Mouse (Mus musculus) testis, adult 2 months (tissue): ENCODE measurements around the gene Cdc42se2. TPM values are rescaled to one million over a fixed set of nuclear protein-coding genes. Genes with fewer than 3 reads are reported as not detected.

Source experiments
- H3K27ac ChIP-seq: fragments of 200-500 bp; 2 replicates; pipeline ENCODE4 v1.5.1; 2012; ENCODE audit warnings: low read depth, low read length; ENCODE audit not compliant: control insufficient read depth, insufficient read depth
- H3K27me3 ChIP-seq: fragments of 200-500 bp; 2 replicates; pipeline ENCODE4 v1.6.1; 2012; ENCODE audit warnings: mild to moderate bottlenecking, low read length, moderate library complexity; ENCODE audit not compliant: control insufficient read depth, insufficient read depth
- H3K36me3 ChIP-seq: fragments of 200-500 bp; 2 replicates; pipeline ENCODE4 v1.6.1; 2012; ENCODE audit warnings: mild to moderate bottlenecking, low read length; ENCODE audit not compliant: control insufficient read depth, insufficient read depth
- H3K4me1 ChIP-seq: fragments of 200-500 bp; 2 replicates; pipeline ENCODE4 v1.6.1; 2012; ENCODE audit warnings: low read length; ENCODE audit not compliant: control insufficient read depth, insufficient read depth
- H3K4me3 ChIP-seq: fragments of 200-500 bp; 2 replicates; pipeline ENCODE4 v1.5.1; 2012; ENCODE audit warnings: low read depth, mild to moderate bottlenecking, low read length, moderate library complexity, mixed read lengths; ENCODE audit not compliant: control insufficient read depth
- CTCF ChIP-seq: fragments of 200-500 bp; IDR thresholded peaks from 2 replicates; pipeline ENCODE4 v1.5.1; 2012; ENCODE audit warnings: low read depth, mild to moderate bottlenecking, inconsistent platforms, low read length, moderate library complexity; ENCODE audit not compliant: control insufficient read depth, insufficient read depth, insufficient replicate concordance
- POLR2A ChIP-seq: fragments of 200-500 bp; IDR thresholded peaks from 2 replicates; pipeline ENCODE4 v1.6.1; 2012; ENCODE audit warnings: low read depth, mild to moderate bottlenecking, inconsistent platforms, low read length, moderate library complexity; ENCODE audit not compliant: control insufficient read depth
- polyA plus RNA-seq: library from polyadenylated mRNA; depleted of rRNA; stranded (reverse); fragments of >200 nt; gene quantifications from 2 replicates; pipeline ENCODE4 v1.2.3, GENCODE M21; 2012

The Cdc42se2 gene
- polyA plus RNA-seq, 1 experiment, result 27.6 TPM

DNA sequence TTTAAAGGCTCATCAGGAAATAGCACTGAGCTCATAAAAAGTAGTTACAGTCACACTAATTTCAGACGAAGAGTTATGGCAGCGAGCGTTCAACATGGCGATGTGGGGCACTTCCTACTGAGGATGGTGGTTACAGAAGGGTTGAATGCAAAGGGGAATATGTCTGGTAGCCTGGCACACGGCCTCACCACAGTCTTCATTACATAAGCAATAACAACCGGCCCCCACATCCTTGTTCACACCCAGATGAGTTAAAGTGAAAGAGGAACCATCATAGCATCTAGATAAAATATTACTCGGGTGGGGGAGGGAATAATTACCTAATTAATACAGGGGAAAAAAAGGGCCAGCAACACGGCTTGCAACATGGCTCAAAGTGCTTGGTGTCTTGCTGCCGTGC lies 20.2 kb upstream of the Cdc42se2 start:
- H3K27me3 ChIP-seq, result no peaks in the 10 kb centered on the region
- peaks cover 6% of the 10 kb centered on the region for H3K4me1 ChIP-seq
- no peak overlapping the region for H3K27ac ChIP-seq
- no peaks in the 10 kb centered on the region for H3K36me3 ChIP-seq
- no peak overlapping the region for H3K4me3 ChIP-seq
- TF ChIP-seq CTCF, result no peak
- no peak for TF ChIP-seq POLR2A

DNA sequence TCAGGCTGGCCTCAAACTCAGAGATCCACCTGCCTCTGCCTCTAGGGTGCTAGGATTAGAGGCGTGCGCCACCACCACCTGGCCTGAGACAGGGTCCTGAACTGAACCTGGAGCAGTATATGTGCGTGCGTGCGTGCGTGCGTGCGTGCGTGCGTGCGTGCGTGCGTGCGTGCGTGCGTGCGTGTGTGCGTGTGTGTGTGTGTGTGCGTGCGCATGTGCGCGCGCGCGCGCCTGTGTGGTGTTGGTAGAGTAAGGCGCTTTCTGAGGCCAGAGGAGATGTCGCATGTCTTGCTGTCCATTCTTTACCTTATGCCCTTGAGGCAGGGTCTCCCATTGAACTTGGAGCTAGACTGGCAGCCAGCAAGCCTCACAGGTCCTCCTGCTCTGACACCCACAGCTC lies 19.4 kb upstream of the Cdc42se2 start:
- Histone ChIP-seq H3K27ac (peak overlapping the region; percentile 69), H3K36me3 (no peaks in the 10 kb centered on the region), H3K27me3 (no peaks in the 10 kb centered on the region), H3K4me3 (peak overlapping the region; percentile 70), H3K4me1 (peaks cover 6% of the 10 kb centered on the region)
- TF ChIP-seq POLR2A, result peak; percentile 56; the same call in 1 of the 2 replicates
- no peak for TF ChIP-seq CTCF

DNA sequence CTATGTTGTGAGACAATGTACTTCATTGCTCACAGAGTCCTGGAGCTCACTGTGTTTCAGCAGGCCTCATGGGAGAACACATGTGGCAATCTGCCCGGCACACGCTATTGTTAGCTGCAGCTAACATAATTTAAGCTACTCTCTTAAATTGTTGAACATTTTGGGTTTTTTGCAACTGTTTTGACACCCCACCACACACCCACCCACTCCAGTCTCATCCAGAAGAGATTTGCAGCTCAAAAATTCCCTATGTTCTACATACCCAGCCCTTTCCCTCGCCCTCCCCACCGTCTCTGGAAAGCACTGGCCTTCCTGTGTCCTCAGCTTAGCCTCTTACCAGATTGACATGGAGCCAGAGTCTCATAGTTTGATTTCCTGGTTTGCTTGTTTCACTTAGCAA lies 17.7 kb upstream of the Cdc42se2 start:
- no peak for TF ChIP-seq POLR2A
- no peak for TF ChIP-seq CTCF

DNA sequence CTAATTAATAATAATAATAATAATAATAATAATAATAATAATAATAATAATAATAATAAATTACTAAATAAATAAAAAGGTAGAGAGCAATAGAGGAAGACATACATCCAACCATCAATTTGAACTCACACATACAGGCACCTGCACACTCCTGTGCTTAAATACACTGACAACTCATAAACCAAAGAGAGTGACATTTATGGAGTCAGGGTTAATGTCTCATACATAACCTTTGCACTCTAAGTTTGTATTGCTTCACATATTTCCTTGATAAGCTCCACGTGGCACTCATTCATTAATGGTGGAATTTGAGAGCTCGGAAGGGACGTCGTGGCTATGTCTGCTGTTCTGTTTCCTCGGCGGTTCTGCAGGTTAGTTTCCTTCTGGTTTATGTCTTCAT lies 15.1 kb upstream of the Cdc42se2 start:
- Histone ChIP-seq H3K4me3 (no peak overlapping the region), H3K27me3 (no peaks in the 10 kb centered on the region), H3K27ac (no peak overlapping the region), H3K36me3 (no peaks in the 10 kb centered on the region), H3K4me1 (peaks cover 6% of the 10 kb centered on the region)
- no peak for TF ChIP-seq POLR2A
- no peak for TF ChIP-seq CTCF

More for the DNA sequence above, 17.7 kb upstream of the Cdc42se2 start:
- H3K4me1 ChIP-seq, result peaks cover 6% of the 10 kb centered on the region
- no peaks in the 10 kb centered on the region for H3K36me3 ChIP-seq
- H3K27me3 ChIP-seq, result no peaks in the 10 kb centered on the region
- H3K4me3 ChIP-seq, result no peak overlapping the region
- H3K27ac ChIP-seq, result 0 out of 2 replicates have a peak overlapping the region, but pooled peaks have one; percentile 13

DNA sequence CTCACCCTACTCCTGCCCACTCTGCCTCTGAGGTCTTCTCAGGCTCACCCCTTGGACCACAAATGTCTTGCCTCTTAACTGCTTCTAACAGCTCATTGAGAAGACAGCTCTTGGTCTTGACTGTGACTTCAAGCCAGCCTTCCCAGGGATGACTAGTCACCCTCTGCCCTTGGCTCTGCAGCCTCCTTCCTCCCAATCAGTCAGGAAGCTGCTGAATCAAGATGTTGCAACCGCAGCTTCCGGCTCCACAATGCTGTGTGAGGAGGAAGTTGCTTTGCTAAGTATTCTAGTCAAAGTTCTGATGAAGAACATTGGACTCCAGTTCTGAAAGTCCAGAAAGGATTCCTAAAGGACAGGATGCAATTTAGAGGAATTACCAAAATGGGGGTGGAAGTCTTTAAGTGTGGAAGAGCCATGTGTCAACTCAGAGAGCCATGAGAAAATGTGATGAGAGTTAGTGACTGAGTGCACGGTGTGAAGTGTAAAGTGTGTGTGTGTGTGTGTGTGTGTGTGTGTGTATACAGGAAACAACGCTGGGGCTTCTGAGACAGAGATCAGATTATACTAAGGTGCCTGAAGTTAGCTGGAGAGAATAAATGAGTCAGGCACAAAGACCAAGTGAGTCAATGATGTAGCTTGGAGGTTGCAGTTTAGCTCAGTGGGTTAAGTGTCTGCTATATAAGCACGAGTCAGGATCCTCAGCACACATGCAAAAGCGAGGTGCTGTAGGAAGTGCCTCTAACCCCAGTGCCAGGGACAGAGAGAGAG lies 14.5 kb upstream of the Cdc42se2 start:
- Histone ChIP-seq H3K4me1 (peaks cover 3% of the 10 kb centered on the region), H3K36me3 (no peaks in the 10 kb centered on the region), H3K27me3 (no peaks in the 10 kb centered on the region), H3K4me3 (no peak overlapping the region), H3K27ac (no peak overlapping the region)
- no peak for TF ChIP-seq POLR2A
- TF ChIP-seq CTCF, result no peak

DNA sequence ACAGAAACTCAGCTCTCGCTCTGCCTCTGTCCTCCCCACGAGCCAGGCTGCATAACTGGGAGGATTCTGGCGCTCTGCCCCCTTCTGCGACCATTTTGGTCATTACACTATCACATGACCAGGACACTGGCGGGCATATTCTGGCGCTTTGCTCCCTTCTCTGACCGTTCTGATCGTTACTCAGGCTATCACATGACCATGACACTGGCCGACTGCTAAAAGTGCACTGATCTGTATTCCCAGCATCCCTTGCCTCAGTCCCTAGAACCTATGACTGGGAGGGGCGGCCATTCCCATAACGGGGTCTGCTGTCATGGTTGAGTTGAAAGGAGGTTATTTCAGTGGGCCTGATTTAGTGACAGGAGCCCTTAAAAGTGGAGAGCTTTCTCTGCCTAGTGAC lies 9.1 kb upstream of the Cdc42se2 start:
- Histone ChIP-seq H3K27me3 (no peaks in the 10 kb centered on the region), H3K4me3 (peak overlapping the region; percentile 17)
- TF ChIP-seq CTCF, result no peak

DNA sequence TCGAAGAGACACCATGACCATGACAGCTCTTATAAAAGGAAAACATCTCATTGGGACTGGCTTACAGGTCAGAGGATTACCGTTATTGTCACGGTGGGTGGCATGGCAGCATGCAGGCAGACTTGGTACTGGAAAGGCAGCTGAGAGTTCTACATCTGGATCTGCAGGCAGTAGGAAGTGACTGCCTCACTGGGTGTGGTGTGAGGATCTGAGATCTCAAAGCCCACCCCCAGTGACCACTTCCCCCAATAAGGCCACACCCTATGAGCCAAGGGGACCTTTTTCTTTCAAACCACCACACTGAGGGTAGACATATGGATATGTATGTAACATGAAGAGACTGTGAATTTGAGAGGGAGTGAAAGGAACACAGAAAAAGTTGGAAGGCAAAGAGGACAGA lies 7.2 kb upstream of the Cdc42se2 start:
- no peak overlapping the region for H3K27ac ChIP-seq
- peaks cover 6% of the 10 kb centered on the region for H3K4me1 ChIP-seq
- H3K36me3 ChIP-seq, result no peaks in the 10 kb centered on the region
- no peak overlapping the region for H3K4me3 ChIP-seq
- TF ChIP-seq POLR2A (no peak), CTCF (no peak)
- no peaks in the 10 kb centered on the region for H3K27me3 ChIP-seq

More for the DNA sequence above, 9.1 kb upstream of the Cdc42se2 start:
- Histone ChIP-seq H3K27ac (peak overlapping the region; percentile 90), H3K36me3 (no peaks in the 10 kb centered on the region), H3K4me1 (peaks cover 6% of the 10 kb centered on the region)
